Mouse (Mus musculus): ENCODE data around the gene Glipr1l2. TPM values are rescaled to one million over a fixed set of nuclear protein-coding genes. Genes with fewer than 3 reads are reported as not detected.
"Not testable (repeated sequence)": the region's sequence is repeated elsewhere in the genome, so short reads cannot be mapped to it uniquely, and the experiment has no call there.

The Glipr1l2 gene
- not detected in 2 replicates for polyA plus RNA-seq (2012; ENCODE audit: insufficient read depth, insufficient read length, missing spikeins)

DNA sequence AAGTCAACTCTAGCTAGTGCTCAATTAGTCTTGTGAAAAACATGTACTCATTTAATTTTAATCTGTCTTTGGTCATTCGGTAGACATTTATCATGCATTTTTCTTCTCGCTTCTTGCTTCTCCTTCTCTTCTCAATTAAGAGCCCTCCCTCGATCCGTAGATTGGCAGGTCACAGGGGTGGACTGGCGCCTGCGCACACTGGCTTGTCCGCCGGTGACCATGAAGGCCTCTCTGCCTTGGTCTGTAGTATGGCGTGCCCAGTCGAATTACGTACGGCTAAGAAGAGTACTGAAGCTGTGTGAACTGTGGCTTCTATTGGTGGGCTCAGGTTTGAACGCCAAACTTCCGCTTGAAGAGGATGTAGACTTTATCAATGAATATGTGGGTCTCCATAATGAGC lies at the start of gene Glipr1l2:
TSS of gene Glipr1l2 (plus strand) at position 198 of the 400 bp plus-strand sequence.
- no peak within 1 kb of the TSS for H3K27ac ChIP-seq (ENCODE audit: insufficient read depth, low read depth, low read length)
- TF ChIP-seq POLR2A (IDR thresholded peaks at IDR 0.05; ENCODE audit: borderline replicate concordance, low read depth, low read length) (no peak), CTCF (IDR thresholded peaks at IDR 0.05; ENCODE audit: low read depth, low read length) (no peak)
- no peak within 1 kb of the TSS for H3K4me3 ChIP-seq (ENCODE audit: insufficient read depth, low read length)
- H3K4me1 ChIP-seq (ENCODE audit: control insufficient read depth, insufficient read depth, low read length), result no peaks in the 10 kb centered on the region

DNA sequence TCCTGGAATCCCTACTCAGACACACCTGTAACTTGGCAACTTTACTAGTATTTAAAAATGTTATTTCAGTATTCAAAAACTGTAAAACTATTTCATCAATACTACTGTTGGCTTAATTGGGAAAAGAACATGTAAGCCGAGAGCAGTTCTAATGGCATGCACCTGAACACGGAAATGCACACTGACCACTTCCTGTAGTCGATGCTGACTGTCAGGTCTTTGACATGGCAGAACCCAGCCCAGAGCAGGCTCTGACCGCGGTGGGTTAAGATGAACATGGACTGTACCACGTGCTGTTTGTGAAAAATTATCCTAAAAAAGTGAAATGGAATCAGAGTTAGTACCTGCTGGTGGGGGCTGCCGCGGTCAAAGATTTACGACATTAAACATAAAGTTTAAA lies 39.6 kb upstream of the Glipr1l2 start:
- not testable (repeated sequence) for H3K27ac ChIP-seq (ENCODE audit: insufficient read depth, low read depth, low read length); H3K4me3 ChIP-seq (ENCODE audit: insufficient read depth, low read length); H3K4me1 ChIP-seq (ENCODE audit: control insufficient read depth, insufficient read depth, low read length)

DNA sequence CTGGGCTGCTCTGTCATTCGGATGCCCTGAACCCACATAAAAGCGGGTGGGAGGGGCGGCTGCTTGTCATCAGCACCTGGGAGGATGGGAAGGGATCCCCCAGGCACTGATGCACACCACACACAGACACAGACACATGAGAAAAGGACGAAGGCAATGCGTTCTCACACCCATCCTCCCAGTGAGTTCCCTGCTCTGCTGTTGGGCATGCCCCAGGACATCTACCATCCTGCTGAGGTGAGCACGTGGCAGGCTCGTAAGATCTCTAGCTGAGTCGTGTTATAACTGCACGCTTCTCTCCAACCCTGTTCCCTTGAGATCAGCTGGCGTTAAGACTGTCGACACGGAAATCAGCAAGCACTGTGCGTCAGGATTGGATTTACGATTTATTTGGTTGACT lies 38.9 kb upstream of the Glipr1l2 start:
- H3K4me1 ChIP-seq (ENCODE audit: control insufficient read depth, insufficient read depth, low read length); H3K4me3 ChIP-seq (ENCODE audit: insufficient read depth, low read length); H3K27ac ChIP-seq (ENCODE audit: insufficient read depth, low read depth, low read length): not testable (repeated sequence)

DNA sequence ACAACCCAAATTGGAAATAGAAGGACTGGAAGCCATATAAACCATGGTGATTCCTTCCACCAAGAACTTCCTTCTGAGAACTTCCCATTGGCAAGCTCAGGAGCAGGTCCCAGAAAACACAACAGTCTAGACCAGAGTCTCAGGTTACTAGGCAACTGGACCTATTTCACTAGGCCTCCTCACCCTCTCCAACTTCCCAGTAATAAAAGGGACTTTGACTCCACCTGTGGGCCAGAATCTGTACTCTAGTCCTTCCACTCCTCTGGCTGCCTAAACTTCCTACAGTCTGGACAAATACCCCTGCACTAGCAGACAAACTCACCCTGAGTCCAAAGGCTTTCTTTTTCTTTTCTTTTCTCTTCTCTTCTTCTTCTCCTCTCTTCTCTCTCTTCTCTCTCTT lies 31.9 kb upstream of the Glipr1l2 start:
- TF ChIP-seq POLR2A (IDR thresholded peaks at IDR 0.05; ENCODE audit: borderline replicate concordance, low read depth, low read length) (no peak), CTCF (IDR thresholded peaks at IDR 0.05; ENCODE audit: low read depth, low read length) (no peak)
- Histone ChIP-seq H3K4me3 (ENCODE audit: insufficient read depth, low read length) (no peak overlapping the region), H3K27ac (ENCODE audit: insufficient read depth, low read depth, low read length) (no peak overlapping the region), H3K4me1 (ENCODE audit: control insufficient read depth, insufficient read depth, low read length) (peaks cover 3% of the 10 kb centered on the region; the same call in 1 of the 2 replicates)

DNA sequence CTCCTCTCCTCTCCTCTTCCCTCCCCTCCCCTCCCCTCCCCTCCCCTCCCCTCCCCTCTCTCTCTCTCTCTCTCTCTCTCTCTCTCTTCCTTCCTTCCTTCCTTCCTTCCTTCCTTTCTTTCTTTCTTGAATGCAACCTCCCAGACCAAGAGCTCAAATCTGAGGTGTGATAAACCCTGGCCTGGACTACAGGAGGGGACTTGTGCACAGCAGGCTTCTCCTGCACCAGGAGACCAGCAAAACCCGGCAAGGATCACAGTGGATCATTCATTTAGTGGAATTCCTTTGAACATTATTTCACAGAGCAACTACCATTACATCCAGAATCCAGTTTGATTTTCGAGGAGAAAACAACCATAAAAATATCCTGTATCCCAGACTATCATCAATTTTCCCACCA lies 31.2 kb upstream of the Glipr1l2 start:
- H3K4me1 ChIP-seq (ENCODE audit: control insufficient read depth, insufficient read depth, low read length); H3K4me3 ChIP-seq (ENCODE audit: insufficient read depth, low read length); H3K27ac ChIP-seq (ENCODE audit: insufficient read depth, low read depth, low read length): not testable (repeated sequence)

DNA sequence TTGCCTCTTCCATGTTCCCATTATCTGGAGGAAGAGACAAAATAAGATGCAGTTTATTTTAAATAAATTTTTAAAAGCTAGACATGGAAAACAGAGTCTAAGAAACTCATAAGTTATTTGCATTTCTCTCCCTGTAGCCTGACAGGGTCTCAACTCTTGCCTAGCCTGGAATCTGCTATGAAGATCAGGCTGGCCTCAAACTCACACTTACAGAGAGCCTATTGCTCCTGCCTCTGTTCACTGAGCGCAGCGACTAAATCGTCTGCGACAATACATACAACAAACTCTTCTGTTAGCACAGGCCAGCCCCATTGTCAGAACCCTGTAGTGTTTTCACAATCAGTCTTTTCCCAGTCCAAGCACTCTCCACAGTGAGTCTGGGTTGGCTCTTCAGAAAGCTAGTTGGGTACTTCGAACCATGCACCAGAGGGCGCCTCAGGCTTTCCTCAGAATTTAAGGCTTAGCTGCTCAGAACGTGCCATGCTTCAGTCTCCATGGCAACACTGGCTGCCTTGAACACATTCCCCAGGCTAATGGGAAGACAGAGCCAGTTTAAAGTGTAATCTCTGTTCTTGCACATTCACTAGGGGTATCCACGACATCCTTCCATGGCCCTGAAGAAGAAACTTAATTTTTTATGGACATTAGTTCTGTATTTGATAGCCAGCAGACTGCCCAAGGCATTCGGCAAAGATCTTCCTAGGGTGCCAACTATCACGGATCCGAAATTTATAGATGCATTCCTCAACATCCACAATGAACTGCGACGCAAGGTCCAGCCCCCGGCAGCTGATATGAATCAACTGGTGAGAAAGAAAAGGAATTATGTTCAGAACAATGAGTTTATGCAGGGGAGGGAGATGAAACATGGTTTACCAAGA lies 23.2 kb upstream of the Glipr1l2 start, which contains the start of gene Glipr1l1:
TSS of gene Glipr1l1 (plus strand) at position 488 of the 881 bp plus-strand sequence.
- Histone ChIP-seq H3K4me3 (ENCODE audit: insufficient read depth, low read length) (no peak within 1 kb of the TSS), H3K27ac (ENCODE audit: insufficient read depth, low read depth, low read length) (no peak within 1 kb of the TSS), H3K4me1 (ENCODE audit: control insufficient read depth, insufficient read depth, low read length) (no peaks in the 10 kb centered on the region)
- TF ChIP-seq CTCF (IDR thresholded peaks at IDR 0.05; ENCODE audit: low read depth, low read length) (no peak), POLR2A (IDR thresholded peaks at IDR 0.05; ENCODE audit: borderline replicate concordance, low read depth, low read length) (no peak)

DNA sequence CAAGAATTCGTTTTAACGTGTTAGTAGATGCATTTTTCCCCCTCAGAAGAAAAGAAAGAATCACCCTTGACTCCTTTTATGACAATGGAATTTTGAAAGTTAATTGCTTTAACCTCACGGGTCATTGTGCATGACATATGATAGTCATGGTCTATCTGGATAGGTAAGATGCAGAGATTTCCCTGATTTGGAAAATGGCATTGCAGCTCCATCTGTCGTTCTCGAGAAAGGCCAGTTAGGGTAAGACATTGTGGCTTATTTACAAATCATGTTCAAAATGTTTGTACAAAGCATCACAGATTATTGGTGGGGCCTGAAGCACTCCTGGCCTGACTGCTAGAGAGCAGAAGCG lies 22.6 kb upstream of the Glipr1l2 start:
- not testable (repeated sequence) for H3K27ac ChIP-seq (ENCODE audit: insufficient read depth, low read depth, low read length); H3K4me1 ChIP-seq (ENCODE audit: control insufficient read depth, insufficient read depth, low read length); H3K4me3 ChIP-seq (ENCODE audit: insufficient read depth, low read length)

DNA sequence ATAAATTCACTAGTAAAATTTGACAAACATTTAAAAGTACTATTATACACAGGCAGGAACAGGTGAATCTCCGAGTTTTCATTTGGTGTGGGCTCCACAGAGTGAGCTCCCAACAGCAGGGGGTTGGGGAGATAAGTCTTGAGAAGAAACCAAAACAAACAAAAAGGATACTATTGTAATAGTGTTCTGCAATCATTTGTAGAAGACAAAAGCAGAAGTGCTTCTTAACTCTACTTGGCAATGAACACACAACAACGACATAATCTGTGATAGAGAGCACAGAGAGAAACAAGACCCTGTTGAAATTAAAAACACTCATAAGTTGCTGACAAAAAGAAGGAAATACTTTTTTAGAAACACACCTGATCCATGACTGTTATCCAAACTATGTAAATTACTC lies 3.1 kb upstream of the Glipr1l2 start:
- Histone ChIP-seq H3K4me3 (ENCODE audit: insufficient read depth, low read length) (no peak overlapping the region), H3K27ac (ENCODE audit: insufficient read depth, low read depth, low read length) (no peak overlapping the region), H3K4me1 (ENCODE audit: control insufficient read depth, insufficient read depth, low read length) (no peaks in the 10 kb centered on the region)
- TF ChIP-seq POLR2A (IDR thresholded peaks at IDR 0.05; ENCODE audit: borderline replicate concordance, low read depth, low read length), result no peak
- no peak for TF ChIP-seq CTCF (IDR thresholded peaks at IDR 0.05; ENCODE audit: low read depth, low read length)

DNA sequence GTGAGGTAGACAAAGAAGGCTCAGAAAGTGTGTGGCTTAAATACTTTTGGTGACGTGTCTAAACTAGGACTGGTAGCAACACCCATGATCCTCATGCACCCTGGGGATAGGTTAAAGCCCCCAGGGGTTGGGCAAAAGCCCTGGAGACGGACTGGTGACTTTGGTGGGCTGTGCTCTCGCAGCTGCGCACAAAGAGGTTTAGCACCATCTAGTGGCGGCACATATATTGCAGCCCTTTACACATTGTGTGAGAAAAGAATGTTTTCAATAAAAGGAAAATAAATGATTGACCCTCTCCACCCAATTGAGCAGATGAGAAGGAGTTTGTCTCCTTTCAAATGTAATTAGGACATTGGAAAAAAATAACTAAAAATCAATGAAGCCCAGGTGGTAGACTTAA lies 22.6 kb downstream of the Glipr1l2 start:
- H3K27ac ChIP-seq (ENCODE audit: insufficient read depth, low read depth, low read length); H3K4me3 ChIP-seq (ENCODE audit: insufficient read depth, low read length); H3K4me1 ChIP-seq (ENCODE audit: control insufficient read depth, insufficient read depth, low read length): not testable (repeated sequence)
- peak; percentile 56 for TF ChIP-seq CTCF (IDR thresholded peaks at IDR 0.05; ENCODE audit: low read depth, low read length)

DNA sequence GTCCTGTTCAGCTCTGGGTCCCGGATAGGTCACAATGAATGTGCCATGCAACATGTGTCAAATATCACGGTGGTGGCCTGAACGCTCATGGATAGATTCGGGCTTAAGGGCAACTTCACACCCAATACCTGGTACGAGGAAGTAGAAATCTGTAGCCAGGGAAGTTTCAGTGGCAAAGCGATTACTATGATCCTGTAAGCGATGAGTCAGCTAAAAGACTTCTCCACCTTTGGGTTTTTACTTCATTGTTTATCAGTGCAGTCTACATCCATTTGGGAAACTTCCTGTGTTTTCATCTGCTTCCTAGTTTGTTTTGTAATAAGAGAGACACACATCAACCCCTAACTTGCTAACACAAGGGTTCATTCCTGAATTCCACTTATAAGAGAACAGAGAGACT lies 27.2 kb downstream of the Glipr1l2 start:
- Histone ChIP-seq H3K4me1 (ENCODE audit: control insufficient read depth, insufficient read depth, low read length) (no peaks in the 10 kb centered on the region), H3K4me3 (ENCODE audit: insufficient read depth, low read length) (no peak overlapping the region), H3K27ac (ENCODE audit: insufficient read depth, low read depth, low read length) (no peak overlapping the region)
- TF ChIP-seq CTCF (IDR thresholded peaks at IDR 0.05; ENCODE audit: low read depth, low read length), result no peak
- TF ChIP-seq POLR2A (IDR thresholded peaks at IDR 0.05; ENCODE audit: borderline replicate concordance, low read depth, low read length), result no peak

DNA sequence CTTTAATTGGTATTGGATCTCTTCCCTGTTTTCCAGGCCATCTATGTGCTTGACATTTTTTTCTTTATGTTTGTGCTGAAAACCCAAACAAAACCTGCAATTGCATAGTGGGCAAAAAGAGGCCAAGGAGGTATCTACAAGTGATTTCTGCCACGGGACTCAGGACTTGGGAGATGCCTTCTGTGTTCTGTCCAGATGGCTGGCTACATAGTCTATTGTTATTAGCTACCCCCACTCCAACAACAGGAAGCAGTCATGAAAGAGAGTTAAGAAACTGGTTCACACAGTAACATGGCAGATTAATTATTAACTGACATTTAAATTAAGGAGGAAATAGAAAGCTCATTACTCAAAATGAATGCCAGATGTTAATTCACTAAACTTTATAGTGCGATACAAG lies 41.9 kb downstream of the Glipr1l2 start:
- H3K4me1 ChIP-seq (ENCODE audit: control insufficient read depth, insufficient read depth, low read length); H3K4me3 ChIP-seq (ENCODE audit: insufficient read depth, low read length); H3K27ac ChIP-seq (ENCODE audit: insufficient read depth, low read depth, low read length): not testable (repeated sequence)

DNA sequence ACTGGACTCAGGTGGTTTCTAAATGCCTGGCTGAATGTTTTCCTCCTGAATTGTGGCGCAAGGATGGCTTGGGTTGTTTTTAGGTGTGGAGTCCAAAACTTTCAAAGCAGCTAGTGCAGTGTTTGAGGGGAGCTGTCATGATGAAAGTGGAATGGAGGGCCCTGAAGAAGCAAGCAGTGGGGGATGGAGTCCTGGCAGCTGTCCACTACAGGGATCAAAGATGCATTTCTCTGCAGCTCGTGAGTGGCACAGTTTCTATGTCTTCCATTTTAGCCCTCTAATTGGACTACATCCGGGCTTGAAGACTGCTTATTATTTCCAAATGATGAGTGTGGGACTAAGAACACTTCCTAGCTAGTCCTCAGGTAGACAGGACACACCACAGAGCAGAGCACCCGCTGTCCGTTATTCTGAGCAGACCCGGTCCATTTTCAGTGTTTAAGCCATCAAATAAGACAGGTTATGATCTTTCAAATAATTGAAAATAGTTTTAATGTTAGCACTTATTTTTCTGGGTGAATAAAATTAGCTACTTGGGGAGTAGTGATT lies 44.6 kb downstream of the Glipr1l2 start:
- not testable (repeated sequence) for H3K27ac ChIP-seq (ENCODE audit: insufficient read depth, low read depth, low read length); H3K4me1 ChIP-seq (ENCODE audit: control insufficient read depth, insufficient read depth, low read length); H3K4me3 ChIP-seq (ENCODE audit: insufficient read depth, low read length)

All from bone marrow macrophage, adult 2 months (primary cell).